Mouse (Mus musculus) right cerebral cortex, postnatal 25 days (tissue): ENCODE results near the gene Kcnk1.

Source experiments
- DNase-seq: peaks from one replicate; pipeline ENCODE4 v3.0.0; 2022

Kcnk1 gene

DNA sequence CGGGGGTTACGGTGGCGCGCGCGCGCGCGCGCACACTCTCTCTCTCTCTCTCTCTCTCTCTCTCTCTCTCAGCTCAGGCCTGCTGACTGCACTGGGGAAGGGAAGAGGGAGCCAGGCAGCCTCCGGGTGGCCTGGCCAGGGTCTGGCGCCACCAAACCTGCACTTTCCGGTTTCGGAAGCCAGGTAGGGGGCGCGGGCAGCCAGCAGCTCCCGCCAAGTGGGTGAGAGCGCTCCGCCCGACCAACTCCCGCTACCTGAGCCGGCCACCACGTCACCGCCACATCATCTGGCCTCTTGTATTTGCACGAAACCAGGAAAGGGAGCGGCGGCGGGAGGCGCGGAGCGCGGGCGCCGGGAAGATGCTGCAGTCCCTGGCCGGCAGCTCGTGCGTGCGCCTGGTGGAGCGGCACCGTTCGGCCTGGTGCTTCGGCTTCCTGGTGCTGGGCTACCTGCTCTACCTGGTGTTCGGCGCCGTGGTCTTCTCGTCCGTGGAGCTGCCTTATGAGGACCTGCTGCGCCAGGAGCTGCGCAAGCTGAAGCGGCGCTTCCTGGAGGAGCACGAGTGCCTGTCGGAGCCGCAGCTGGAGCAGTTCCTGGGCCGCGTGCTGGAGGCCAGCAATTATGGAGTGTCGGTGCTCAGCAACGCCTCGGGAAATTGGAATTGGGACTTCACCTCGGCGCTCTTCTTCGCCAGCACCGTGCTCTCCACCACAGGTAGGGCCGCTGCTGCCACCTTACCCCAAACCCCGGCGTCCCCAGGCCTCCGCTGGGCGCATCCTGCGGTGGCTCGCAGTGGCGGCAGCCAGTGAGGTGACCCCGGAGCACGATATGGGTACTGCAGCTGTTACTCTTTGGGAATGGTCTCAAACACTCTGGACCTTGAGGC lies at the start of gene Kcnk1:
Gene Kcnk1 (plus strand): TSS at position 70 of the 886 bp plus-strand sequence.
- DNase-seq = peak; percentile 87

DNA sequence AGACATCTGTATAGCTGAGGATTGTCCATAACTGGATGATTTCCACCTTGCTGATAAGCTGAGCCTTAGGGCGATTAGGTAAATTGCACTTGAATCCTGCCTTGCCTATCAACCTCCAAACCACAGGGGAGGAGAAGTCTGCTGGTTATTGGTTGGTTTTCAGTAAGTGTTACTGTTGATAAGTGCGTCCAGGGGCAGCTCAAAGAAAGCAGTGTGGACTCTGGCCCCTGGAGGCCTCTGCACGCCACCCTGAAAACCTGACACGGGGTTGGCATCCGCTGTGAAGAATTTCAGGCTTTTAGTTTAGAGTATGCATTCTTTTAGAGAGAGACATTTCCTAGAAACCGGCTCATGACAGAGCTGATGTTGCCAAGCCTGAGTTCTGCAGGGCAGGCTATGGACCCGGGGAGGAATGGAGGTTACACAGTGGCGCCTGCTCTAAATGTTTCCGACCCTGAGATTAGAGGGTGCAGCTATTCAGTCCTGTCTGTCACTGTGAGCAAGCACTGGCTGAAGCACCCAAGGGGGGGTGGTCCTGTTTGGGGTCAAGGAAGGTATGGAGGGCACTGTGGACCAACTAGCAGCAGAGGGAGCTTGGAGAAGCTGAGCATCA lies 46.2 kb upstream of the Kcnk1 start:
- DNase-seq = no peak

DNA sequence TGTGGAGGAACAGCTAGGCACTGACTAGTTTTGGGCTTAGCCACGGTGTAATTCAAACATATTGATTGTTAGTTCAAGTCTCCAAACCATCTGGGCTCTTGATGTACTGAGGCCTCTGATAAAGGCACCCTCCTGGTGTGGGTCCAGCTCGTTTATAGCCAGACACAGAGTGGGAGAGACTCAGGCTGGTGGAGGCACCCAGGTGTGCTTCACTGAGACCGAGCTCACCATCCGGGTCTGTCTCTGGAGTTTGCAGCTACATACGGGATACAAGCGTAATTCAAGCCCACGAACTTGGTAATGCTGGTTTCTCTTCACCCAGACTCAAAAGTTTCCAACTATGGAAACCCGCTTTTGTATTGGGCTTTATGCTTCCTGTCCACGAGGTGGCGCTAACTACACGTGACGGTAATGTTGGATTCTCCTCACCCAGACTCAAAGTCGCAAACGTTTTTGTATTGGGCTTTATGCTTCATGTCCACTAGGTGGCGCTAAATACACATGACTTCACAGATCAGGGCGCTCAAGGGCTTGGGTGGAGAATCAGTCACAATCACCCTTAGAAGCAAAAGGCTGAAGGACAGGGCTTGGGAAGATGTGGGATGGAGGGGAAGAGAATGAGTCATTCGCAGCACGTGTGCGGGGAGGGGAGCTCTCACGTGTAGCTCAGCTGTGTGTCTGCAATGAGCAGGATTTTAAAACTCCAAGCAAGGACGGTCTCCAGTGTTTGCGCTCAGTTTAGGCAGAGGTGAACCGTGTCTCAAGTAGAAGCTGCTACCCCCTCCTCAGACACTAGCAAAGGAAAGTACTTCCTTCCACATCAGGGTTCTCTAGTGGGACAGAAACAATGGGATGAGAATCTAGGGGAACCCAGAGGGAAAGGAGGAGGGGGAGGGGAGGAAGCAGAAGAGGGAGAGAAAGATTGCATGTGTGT lies 44.7 kb upstream of the Kcnk1 start:
- peak; percentile 75 for DNase-seq

GRCm38 (mm10) chr8:125955671-125956070 lies 39.3 kb upstream of the Kcnk1 start:
- peak; percentile 51 for DNase-seq

DNA sequence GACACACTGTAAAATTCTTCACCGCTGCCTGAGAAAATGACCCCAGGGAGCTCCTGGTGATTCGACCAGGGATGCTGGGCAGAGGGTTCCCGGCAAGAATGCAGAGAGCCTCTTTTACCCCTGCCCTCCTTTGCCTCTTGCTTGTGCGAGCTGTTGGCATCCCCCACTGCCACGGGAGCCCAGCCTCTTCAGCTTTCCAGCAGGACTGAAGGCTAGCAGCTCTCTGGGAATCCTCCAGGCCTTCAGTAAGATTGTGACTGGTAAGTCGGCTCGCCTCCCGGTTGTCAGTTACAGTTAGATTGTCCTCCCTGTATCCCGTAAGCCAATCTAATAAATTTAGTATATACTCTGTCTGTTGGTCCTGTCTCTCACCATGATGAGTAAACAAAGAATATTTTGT lies 38.2 kb upstream of the Kcnk1 start:
- DNase-seq = no peak

GRCm38 (mm10) chr8:125957226-125957993 lies 37.6 kb upstream of the Kcnk1 start:
- no peak for DNase-seq

DNA sequence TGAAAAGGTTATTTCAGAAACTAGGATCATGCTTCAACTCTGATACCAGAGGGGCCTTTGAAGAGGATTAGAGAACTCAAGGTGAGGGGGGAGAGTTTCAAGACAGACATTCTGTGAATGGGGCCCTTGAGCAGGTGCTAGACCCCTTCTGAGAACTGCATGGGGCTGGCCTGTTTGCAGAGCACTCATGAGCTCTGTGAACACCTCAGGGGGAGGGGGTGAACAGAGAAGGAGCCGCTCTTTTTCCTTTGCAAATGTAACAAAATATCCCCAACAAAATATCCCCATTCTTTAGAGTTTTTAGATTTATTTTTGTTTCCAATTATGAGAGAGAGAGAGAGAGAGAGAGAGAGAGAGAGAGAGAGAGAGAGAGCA lies 37.0 kb upstream of the Kcnk1 start:
- no peak for DNase-seq

DNA sequence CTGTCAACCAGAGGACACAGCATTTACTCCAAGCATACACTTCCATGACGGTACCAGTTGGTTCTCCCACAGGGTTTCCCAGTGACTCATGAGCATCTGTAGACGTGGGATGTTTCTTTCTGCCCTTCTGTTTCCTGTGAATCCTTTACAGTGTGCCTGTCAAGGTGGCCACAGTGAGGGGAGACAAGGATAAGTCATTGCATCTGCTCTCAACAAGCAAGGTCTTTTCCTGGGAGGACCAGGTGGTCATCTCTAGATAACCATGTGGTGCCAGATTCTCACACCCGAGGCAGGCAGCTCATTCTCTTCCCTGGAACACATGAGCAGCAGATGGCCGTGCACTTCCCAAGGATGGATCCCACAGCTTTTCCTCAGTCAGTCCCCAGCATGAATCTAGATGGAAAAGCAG lies 35.6 kb upstream of the Kcnk1 start:
- DNase-seq = peak; percentile 81

- no peak for DNase-seq
Observed at GRCm38 (mm10) chr8:125960037-125960436, 34.9 kb upstream of the Kcnk1 start.

DNA sequence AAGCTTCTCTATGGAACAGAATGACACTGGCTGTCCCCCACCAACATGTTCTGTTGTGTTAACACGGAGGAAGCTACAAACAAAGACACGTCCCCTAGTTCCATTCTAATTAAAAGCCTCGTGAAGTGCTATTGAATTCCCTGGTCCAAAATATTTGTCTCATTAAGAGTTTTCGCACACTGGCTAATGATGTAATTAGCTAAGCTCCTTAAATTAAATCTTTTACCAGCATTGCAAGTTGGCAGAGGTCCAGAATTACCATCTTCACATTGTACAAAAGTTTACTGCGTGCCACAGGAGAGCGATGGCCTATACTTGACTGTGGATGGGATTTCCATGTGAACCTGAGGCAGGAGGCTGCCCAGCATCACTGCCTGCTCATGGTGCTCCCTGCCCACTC lies 33.2 kb upstream of the Kcnk1 start:
- DNase-seq = no peak

GRCm38 (mm10) chr8:125963807-125964211 lies 31.2 kb upstream of the Kcnk1 start:
- no peak for DNase-seq

GRCm38 (mm10) chr8:125971336-125971735 lies 23.6 kb upstream of the Kcnk1 start:
- peak; percentile 72 for DNase-seq

GRCm38 (mm10) chr8:125975981-125976380 lies 19.0 kb upstream of the Kcnk1 start:
- DNase-seq = no peak

DNA sequence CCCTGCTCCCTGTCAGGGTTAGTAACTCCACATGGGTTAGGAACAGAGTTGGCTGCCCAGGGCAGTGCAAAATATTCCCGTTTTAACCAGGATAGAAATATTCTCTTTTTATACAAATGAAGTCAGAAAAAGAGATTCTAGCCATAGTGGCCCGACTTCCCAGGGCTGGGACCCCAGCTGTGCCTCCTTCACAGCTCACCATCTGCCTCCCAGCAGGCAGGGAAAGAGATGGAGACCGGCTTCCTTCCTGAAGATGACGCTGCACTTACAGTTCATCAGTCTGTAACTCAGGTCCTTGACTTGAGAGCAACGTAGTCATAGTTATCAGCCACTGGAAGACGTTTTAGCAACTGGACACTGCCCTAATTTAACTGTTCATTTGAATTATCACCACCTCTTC lies 14.1 kb upstream of the Kcnk1 start:
- no peak for DNase-seq

DNA sequence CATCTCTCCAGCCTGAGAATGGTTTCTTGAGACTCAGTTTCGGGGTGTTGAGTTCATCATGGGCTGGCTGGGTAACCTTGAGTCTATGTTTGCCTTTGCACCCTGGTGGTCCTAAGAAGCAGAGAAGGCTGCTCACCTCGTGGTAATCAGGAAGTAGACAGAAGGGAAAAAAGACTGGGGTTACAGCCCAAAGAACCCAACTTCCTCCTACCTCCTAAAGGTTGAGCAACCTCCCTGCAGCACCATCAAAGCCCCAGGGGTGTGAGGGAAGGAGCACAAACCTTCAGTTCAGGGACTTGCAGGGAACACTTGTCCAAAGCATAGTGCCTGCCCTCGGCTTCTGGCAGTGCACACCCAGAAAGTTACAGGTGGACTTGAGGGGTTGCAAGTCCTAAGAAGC lies 11.5 kb upstream of the Kcnk1 start:
- no peak for DNase-seq

DNA sequence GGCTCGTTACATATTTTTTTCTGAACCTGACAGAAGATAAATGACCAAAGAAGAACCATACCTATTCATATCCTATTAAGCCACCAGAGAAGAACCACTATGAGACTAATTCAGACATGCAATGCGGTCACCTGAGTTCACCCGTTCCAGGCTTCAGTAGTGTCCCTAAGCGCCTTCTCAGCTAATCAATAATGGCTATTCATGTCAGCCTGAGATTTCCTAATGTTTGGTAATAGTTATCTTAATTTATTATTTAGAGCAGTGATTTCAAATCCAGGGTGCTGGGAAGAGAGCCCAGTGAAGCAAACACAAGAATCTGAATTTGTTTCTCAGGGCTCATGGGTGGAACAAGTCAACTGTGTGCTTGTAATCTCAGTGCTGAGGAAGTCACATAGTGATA lies 10.8 kb upstream of the Kcnk1 start:
- DNase-seq = no peak

GRCm38 (mm10) chr8:125985364-125985763 lies 9.6 kb upstream of the Kcnk1 start:
- DNase-seq = no peak

DNA sequence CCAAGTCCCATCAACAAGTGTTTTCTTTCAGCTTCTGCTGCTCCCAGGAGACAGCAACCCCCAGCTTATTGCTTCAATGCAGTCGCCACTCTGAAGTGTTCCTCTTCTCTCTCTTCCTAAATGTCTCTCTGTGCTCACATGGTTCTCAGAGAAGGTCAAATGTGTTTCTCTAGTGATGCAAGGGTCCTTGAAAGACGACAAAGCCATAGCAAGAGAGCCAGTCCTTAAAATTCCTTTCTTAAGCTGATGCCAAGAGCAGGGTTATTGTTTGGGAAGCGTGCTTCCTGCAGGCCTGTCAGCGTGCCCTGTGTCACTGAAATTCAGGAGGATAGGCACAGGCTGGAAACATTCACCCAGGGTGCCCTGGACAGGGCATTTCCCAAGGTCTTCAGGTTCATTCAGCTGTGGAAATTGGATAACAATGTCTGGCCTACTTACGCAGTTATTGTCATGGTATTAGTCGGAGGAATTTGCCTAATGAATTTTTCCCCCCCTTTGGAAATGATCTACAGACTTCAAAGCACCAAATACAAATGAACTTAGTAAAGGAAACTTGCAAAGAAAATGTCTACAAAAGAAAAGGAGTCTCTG lies 7.9 kb upstream of the Kcnk1 start:
- DNase-seq = no peak

- DNase-seq = no peak
Observed at GRCm38 (mm10) chr8:125987996-125988395, 7.0 kb upstream of the Kcnk1 start.

DNA sequence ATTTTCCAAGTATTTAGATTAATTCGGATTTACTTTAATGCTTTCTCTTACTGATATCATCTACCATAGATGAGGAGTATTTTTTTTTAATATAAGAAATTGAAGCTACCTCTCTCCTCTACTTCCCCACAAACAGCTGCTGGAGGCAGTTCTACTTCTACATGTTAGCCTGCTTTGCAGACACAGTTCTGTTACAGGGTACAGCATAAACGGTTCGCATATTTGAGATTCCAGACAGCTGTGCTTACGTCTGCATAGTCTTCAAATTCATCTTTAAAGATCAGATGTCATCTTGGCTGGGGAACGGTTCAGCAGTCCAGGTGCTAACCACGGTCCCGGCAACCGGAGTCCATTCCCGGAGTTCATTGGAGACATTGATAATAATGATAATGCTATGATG lies 1.3 kb upstream of the Kcnk1 start:
- DNase-seq = no peak

DNA sequence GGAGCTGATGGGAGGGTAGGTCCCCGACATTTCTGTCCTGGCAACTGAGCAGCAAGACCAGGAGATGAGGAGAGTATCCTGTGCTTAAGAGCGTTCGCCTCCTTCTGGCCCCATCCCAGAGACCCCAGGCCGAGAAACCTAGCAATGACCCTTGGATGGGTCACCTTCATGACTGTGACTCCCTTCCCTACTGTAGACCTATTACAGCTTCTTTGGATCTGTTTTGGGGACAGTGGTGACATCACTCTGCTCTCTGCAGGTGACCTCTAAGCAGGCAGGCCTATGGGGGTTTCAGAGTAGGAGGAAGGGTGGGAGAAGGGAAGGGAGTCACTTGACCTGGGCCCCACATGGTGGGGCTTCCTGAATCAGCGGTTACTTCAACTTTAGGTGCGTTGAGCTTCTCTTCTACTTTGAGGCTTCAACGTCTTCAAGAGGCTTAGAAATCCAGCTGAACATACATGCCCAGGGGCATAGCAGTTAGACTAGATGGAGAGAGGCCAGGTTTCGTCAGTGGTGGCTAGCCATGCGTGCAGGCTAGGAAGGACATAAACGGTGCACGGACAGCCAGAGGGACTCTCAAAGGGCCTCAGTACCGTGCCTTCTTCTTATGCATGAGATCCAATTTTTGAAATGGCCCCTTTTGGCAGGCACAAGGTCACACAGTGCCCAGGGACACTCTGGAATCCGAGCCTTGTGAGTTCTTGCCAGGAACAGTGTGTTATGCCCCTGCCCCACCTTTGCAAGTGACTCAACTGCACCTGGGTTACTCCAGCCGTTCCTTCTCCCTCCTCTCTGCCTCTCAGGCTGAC lies 1.3 kb downstream of the Kcnk1 start:
- peak; percentile 23 for DNase-seq
